Mouse (Mus musculus) heart, adult 18-20 months (tissue): Measurements from ENCODE around the gene Dhx33. TPM values are rescaled to one million over a fixed set of nuclear protein-coding genes. Genes with fewer than 3 reads are reported as not detected.
A peak's percentile ranks its signal among the peaks of the same experiment; 100 is the strongest.

Source experiments
- DNase-seq, 2 experiments: peaks; one replicate each; pipeline ENCODE4 v3.0.0; 2021 to 2022; ENCODE audit warnings: mixed read lengths in 1 of 2
- total RNA-seq, 2 experiments: library from RNA; stranded (reverse); gene quantifications; 2 replicates each; pipeline ENCODE4 v1.2.3; 2021

Dhx33 gene
- total RNA-seq, 2 experiments from 2014 or later = 8.1 to 8.4 TPM

DNA sequence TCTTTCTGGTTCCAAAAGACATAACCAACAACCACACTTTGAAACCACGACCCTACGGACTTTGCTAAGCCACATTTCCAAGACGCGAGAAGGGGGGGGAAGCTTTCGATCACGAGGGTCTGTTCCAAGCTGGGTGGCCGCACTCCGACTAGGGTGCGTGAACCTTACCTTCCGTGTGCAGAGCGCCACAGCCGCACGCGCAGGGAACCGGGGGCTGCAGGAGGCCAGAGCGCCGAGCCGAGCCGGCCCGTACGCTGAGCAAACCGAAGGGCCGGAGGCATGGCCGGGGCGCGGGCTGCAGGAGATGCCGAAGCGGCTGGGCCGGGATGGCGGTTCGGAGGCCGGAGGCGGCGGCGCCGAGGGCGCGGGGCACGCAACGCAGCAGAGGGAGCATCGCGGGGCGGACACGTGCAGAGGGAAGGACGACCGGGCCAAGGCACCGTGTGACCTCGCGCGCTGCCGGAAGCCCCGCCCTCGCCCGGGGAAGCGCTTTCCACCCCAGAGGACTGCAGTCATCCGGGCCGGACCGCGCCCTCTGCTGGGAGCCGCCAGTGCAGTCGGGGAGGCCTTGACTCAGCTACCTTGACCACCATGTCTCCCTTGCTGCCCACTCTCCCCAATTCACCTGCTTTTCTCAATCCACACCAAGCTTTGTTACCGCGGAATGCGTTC lies 21.5 kb downstream of the Dhx33 start, which contains the start of gene C1qbp:
Gene C1qbp, minus strand, starts transcription at position 470 of the 672 bp plus-strand sequence.
- peak; percentile 94 to 96 for DNase-seq

DNA sequence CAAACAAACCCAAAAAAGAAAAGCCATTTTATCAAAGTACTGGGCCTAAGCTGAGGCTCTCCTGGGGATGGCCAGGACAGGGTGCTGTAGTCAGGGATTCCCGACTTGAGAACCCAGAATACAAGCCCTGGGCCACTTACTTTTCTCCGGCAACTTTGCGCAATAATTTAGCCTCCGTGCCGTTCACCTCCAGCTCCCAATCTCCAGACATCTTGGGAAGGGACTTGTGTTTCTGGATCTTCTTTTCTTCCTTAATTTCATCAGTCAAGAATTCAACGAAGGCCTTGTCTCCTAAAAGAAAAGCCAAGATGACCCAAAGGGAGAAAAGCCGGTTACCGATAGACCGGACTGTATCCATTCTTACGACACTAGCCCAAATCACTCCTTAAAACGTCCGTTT lies 22.2 kb downstream of the Dhx33 start:
- DNase-seq = no peak

DNA sequence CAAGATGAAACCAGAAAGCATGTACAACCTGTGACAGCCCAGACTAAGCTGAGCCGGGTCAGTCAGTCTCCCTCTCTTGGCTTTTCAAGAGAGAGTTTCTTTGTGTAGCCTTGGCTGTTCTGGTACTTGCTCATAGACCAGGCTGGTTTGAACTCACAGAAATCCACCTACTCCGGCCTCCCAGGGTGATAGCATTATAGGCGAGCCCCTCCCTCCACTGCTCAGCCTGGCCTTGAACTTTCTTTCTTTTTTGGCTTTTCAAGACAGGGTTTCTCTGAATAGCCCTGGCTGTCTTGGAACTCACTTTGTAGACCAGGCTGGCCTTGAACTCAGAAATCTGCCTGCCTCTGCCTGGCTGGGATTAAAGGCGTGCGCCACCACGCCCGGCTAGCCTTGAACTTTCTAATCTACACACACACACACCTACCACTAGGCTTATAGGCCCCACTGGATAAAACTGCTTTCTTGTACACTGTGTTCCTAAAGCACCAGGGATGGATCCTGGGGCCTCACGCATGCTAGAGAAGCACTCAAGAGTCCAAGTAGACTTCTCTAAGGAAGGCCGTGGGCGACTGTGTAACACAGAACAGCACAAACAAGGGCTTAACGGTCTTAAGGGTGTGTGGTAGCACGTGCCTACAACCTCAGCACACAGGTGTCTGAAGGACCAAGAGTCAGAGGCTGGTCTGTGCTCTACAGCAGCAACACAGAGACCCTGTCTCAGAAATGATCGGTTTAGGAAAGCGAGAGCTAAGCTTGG lies 23.3 kb downstream of the Dhx33 start:
- no peak for DNase-seq

GRCm38 (mm10) chr11:70980232-70980631 lies 24.0 kb downstream of the Dhx33 start:
- no peak for DNase-seq

DNA sequence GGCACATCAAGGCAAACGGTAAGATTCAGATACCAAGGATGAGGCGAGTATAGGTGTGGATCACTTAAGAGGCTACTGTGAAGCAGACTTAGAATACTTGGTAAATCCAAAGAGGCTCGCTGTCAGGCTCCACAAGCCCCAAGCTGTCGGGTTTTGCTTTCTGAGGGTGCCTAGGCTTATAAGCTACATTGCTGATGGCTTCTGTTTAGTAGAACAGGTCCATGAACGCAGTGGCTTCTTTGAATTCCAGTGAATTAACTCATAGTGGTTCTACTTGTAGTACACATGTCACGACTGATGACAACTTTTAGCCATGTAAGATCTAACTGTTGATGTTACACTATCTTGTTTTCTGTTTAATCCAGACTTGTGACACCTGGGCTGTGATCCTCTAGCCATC lies 26.9 kb downstream of the Dhx33 start:
- DNase-seq = no peak

- DNase-seq = no peak
Measured at GRCm38 (mm10) chr11:70975193-70975592, 29.0 kb downstream of the Dhx33 start.

- DNase-seq = no peak
Measured at GRCm38 (mm10) chr11:70973947-70974346, 30.3 kb downstream of the Dhx33 start.

- DNase-seq = no peak
Measured at GRCm38 (mm10) chr11:70972586-70972985, 31.7 kb downstream of the Dhx33 start.

DNA sequence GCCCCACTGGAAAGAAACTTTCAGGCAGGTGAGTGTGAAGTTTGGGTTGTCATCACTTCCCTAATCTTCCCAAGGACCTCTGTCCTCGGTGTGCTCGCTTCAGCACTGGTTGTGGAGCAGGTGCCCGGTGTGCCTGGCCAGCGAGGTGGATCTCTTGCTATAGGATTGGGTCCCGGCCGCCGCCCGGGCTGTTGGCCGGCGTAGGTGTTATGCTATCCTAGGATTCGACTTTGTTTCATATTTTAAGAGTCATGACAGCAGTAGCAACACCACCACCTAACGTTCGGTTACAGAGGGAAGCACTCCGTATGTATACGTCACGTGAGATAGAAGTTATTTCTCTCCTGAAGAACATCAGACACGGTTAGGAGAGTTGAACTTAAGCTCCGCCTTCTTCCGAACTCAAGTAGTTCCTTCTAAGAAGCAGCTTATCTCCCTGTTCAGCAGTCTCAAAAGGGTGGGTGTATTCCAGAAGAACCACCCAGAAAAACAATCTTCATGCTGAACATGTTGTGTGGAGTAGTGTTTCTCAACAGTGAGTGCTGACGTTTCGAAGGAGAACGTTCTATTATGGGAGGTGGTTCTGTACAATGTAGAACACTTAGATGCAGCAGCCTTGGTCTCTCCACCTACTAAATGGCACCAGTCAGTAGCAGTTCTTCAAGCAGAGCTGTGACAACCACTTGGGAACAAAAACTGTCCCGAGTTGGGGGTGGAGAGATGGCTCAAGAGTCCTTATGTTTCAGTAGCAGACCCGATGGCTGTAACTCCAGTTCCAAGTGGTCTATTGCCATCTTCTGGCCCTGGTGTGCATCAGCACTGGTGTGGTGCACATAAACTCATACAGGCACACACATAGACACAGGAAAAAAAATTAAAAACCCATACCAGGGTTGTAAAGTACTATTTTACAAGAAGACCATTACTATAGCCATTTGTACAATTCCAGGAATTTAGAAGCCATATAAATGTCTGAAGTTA lies 33.4 kb downstream of the Dhx33 start:
- DNase-seq = no peak

DNA sequence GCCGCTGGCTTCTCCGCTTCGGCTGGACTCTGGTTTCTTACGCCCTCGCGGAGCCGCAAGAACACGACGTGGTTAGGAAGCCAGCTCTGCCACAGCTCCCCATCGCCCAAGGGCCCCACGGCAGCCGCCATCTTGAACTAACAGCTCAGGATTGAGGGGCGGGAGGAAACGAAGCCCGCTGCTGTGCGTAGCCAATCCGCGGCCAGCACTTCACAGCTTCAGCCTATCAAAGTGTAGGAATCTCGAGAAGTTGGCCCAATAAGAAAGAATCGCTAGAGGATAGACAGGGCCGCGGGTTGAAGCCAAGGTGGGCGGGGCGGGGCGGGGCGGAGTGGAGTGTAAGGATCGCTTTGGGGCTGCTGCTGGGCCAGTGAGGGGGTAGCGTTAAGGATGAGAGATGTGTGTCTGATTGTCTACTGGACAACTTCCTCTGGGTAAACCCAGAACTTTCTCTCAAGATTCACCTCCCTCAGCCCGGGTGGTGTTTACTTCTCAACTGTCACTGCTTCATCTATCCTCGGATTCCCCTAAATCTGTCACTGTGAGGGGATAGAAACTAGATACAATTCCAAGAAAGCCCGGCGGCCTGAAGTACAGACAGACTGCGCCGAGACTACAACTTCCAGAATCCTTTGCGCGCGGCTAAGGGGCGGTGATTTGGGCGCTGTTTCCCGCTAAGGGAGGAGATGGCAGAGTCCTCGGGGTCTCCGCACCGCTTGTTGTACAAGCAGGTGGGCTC lies 34.2 kb downstream of the Dhx33 start, which contains the start of the genes Nup88 and Rpain:
Gene Nup88, minus strand, starts transcription at position 153 of the 739 bp plus-strand sequence.
Gene Rpain, plus strand, starts transcription at position 393 of the 739 bp plus-strand sequence.
- peak; percentile 96 to 97 for DNase-seq

DNA sequence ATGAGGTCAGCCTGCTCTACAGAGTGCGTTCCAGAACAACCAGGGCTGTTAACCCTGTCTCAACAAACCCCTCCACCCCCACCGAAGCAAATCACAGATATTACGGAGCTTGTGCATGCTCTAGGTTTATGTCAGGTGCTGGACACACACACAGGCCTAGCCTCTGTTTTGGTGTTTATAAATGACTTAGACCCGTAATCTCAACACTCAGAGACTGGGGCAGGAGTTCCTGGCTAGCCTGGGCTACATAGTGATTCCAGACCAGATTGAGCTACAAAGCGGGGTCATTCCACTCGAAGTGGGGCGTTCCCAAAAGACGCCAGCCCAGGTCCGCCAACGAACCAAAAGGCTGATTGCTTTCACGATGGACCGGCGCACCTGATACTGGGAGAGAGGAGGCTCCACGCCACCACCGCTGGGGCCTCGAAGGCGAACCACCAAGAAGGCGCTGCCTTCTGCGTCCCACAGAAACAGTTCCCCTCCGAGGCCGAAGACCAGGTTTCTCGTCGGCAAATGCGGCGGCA lies 34.9 kb downstream of the Dhx33 start:
- no peak for DNase-seq

- DNase-seq = no peak
Measured at GRCm38 (mm10) chr11:70964222-70964907, 39.9 kb downstream of the Dhx33 start.

- no peak for DNase-seq
Measured at GRCm38 (mm10) chr11:70960786-70961554, 43.3 kb downstream of the Dhx33 start.

- DNase-seq = no peak
Measured at GRCm38 (mm10) chr11:70954711-70955110, 49.5 kb downstream of the Dhx33 start.

DNA sequence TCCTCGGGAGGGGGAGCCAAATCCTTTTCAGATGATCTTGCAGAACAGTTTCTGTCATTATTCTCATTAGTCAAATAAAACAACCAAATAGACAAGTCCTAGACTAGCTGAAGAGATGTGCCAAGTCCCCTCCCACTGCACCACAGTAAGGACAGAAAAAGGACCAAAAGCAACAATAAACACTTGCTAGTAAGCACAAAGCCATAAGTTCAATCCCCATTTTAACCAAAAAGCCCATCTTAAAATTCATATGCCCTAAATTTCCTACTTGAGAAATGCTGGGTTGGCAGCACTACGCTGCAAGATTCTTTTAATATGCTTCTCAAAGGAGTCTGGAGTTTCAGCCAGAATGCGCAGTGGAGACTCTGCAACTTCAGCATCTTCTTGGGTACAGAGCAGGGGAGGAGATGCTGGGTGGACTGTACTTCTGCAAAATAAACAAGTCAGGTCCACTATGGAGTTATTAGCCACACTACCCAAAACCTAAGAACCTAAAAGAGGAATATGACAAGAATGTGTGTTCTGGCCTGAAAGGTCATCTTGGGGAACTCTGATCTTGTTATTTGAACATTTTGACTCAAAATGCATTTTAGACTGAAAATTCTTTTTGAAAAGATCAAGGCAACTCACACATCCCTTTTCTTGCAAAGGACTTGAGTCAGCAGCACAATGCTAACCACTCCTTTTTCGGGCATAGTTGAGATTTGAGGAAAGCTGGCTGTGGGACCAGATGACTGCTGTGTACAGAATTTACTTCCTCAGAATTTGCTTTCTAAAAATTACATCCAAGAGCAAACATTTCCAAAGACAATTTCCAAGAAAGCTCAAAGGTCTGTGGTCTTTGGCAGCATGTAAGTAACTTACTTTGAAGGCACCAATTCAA lies 59.1 kb downstream of the Dhx33 start:
- DNase-seq = peak in 1 of 2 experiments; percentile 36

DNA sequence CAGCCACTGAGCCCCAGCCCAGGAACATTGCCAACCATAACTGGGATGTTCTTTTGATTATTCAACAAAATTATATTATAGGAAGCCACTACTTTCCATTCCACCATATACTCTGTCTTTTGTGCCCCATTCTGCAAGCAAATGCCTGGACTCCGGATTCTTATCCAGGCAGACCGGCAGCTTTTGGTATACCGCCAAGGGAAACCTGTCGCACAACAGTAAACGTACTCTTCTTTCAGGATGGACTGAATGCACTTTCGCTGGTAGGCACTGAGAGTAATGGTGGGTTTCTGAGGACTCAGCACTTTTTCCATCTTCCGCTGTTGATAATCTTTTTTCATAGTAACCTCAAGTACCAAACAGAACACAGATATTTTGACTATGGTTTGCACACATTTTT lies 60.6 kb downstream of the Dhx33 start:
- DNase-seq = no peak

DNA sequence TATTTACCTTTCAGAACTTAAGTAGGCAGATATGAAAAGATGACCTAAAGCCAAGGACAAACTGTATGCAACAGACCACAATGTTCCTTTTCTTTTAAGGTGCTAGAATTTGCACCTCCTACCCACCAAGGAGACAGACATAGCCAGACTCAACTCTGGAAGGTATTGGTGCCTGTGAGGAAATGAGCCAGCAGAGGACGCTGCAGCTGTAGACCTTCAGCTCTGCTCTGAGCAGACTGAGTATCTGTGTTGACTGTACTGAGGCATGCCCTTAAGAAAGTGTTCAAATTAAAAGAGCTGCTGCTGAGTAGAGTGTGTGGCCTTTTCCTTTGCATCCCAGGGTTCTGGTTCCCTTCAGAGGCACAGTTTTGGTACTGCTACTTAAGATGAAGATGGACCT lies 61.6 kb downstream of the Dhx33 start:
- DNase-seq = no peak

- DNase-seq = no peak
Measured at GRCm38 (mm10) chr11:70935316-70935715, 68.9 kb downstream of the Dhx33 start.
